Mouse (Mus musculus) megakaryocyte, embryonic 14.5 days (primary cell): ENCODE measurements at regions not wholly inside any gene's neighbourhood (a gene's known extent, or its start where the extent isn't known, plus 50 kb on each side); places are given as distances from the start of the nearest gene placed in this dataset.

Experiments
- FLI1 ChIP-seq: IDR thresholded peaks from 2 replicates; pipeline ENCODE4 v1.6.1; 2012; ENCODE audit warnings: low read length, inconsistent platforms, mixed read lengths
- GATA1 ChIP-seq: IDR thresholded peaks from 3 replicates; pipeline ENCODE4 v1.6.1; 2012; ENCODE audit warnings: mixed read lengths, low read length, inconsistent platforms, borderline replicate concordance

- TF ChIP-seq GATA1 (no peak), FLI1 (no peak)
These were observed 99.1 kb upstream of the Hnrnpa3 start for GRCm38 (mm10) chr2:75559920-75560319.
